In the genomic region with DNA sequence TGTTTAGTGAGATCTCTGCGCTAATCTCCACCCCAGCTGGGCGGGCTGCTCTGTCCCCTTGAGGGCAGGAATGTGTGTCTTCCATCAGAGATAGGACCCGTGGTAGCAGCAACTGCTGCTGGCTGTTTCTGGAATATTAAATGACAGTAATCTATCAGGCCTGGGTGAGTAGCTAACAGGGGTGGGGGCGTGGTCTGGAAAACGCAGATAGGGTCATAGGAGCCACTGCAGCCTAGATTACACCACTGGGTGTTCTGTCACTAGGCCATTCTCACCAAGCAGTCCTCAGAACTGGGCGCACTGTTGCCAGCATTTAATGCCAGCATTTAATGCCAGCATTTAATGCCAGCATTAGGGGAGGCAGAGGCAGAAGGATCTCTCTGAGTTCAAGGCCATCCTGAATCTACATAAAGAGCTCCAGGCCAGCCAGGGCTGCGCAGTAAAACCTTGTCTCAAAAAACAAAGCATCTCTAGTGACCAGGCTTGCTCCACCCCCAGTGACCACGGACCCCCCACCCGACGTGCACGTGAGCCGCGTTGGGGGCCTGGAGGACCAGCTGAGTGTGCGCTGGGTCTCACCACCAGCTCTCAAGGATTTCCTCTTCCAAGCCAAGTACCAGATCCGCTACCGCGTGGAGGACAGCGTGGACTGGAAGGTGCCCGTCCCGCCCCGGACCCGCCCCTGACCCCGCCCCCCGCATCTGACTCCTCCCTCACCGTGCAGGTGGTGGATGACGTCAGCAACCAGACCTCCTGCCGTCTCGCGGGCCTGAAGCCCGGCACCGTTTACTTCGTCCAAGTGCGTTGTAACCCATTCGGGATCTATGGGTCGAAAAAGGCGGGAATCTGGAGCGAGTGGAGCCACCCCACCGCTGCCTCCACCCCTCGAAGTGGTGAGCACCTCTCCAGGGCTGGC, we compare ENCODE assay signal across 8 mouse cellular contexts. TPM values are rescaled to one million over a fixed set of nuclear protein-coding genes. Genes with fewer than 3 reads are reported as not detected.
DNase-seq lines count a peak whose midpoint lies in the region; ATAC-seq and TF ChIP-seq lines count a peak whose summit lies in the region.

No protein-coding gene starts in this region.

- peak in 1 of 2 experiments; percentile 53; a peak in 1 of 4 replicates for TF ChIP-seq POLR2A in MEL (IDR thresholded peaks at IDR 0.05; ENCODE audit: control insufficient read depth in 1 of 2, insufficient read depth in 1 of 2, low read depth in 1 of 2, low read length in 2 of 2, poor library complexity in 1 of 2)
- no peak for TF ChIP-seq POLR2A in liver, adult 2 months (IDR thresholded peaks at IDR 0.05; ENCODE audit: extremely low read depth, insufficient read depth, low read length)

- ATAC-seq in heart, embryonic 13.5 days (ENCODE audit: extremely low read depth, insufficient number of reproducible peaks, low FRiP score, low TSS enrichment): peak; percentile 15; the same call in 1 of the 2 replicates
- ATAC-seq in forebrain, embryonic 15.5 days (replicated peaks): no peak
- peak; percentile 12; the same call in 1 of the 2 replicates for ATAC-seq in stomach, embryonic 15.5 days (ENCODE audit: insufficient read depth, low FRiP score, low read depth)

- peaks cover 9% of the 10 kb centered on the region for H3K79me2 ChIP-seq in MEL (ENCODE audit: control insufficient read depth, insufficient read depth, low read length, poor library complexity)
- no peaks in the 10 kb centered on the region for H3K79me2 ChIP-seq in liver, adult 2 months (ENCODE audit: control insufficient read depth, insufficient read depth, low read length)

- H3K9me3 ChIP-seq in heart, embryonic 13.5 days: no peaks in the 10 kb centered on the region
- no peaks in the 10 kb centered on the region for H3K9me3 ChIP-seq in MEL (replicated peaks; ENCODE audit: insufficient read depth, low read length)
- no peaks in the 10 kb centered on the region for H3K9me3 ChIP-seq in forebrain, embryonic 15.5 days
- no peaks in the 10 kb centered on the region for H3K9me3 ChIP-seq in stomach, embryonic 15.5 days

- no peak overlapping the region for H3K27ac ChIP-seq in heart, embryonic 13.5 days (replicated peaks)
- H3K27ac ChIP-seq in MEL (ENCODE audit: control insufficient read depth, low read depth, low read length): peak overlapping the region; percentile 82
- H3K27ac ChIP-seq in forebrain, embryonic 15.5 days (replicated peaks): no peak overlapping the region
- H3K27ac ChIP-seq in liver, adult 2 months (replicated peaks; ENCODE audit: insufficient read depth, low read depth, low read length): no peak overlapping the region
- H3K27ac ChIP-seq in stomach, embryonic 15.5 days: no peak overlapping the region

- TF ChIP-seq RAD21 in MEL (IDR thresholded peaks at IDR 0.05; ENCODE audit: low read depth, low read length): no peak

- DNase-seq in heart, postnatal 4 days: no peak
- peak; percentile 81 for DNase-seq in MEL (ENCODE audit: low read depth, low spot score)
- peak; percentile 30 for DNase-seq in liver, adult 2 months (ENCODE audit: extremely low read depth, low read depth, low spot score)
- no peak for DNase-seq in urinary bladder, postnatal 4 days (ENCODE audit: low spot score in 2 of 2)
- DNase-seq in right cerebral cortex, postnatal 4 days: no peak

- peak in 1 of 2 experiments; percentile 36; a peak in 2 of 4 replicates for TF ChIP-seq EP300 in MEL (IDR thresholded peaks at IDR 0.05; ENCODE audit: low read depth in 1 of 2, low read length in 2 of 2)

- 6% methylated on average over 39 of the region's 39 CpGs for WGBS in heart, embryonic 13.5 days
- 7% methylated on average over 38 of the region's 39 CpGs for WGBS in forebrain, embryonic 15.5 days
- 13% methylated on average over 39 of the region's 39 CpGs for WGBS in liver, adult 2 months
- WGBS in stomach, embryonic 15.5 days: 9% methylated on average over 39 of the region's 39 CpGs

- peak overlapping the region; percentile 46 for H3K4me2 ChIP-seq in heart, embryonic 13.5 days
- peak overlapping the region; percentile 21; the same call in 1 of the 2 replicates for H3K4me2 ChIP-seq in forebrain, embryonic 15.5 days (replicated peaks)
- H3K4me2 ChIP-seq in stomach, embryonic 15.5 days: peak overlapping the region; percentile 47

- peaks cover 12% of the 10 kb centered on the region; the same call in 1 of the 2 replicates for H3K36me3 ChIP-seq in heart, embryonic 13.5 days
- H3K36me3 ChIP-seq in MEL (ENCODE audit: control insufficient read depth in 1 of 2, insufficient read depth in 2 of 2, low read length in 2 of 2): peaks cover 0 to 16% of the 10 kb centered on the region in 2 experiments; a peak in 2 of 4 replicates
- H3K36me3 ChIP-seq in forebrain, embryonic 15.5 days: no peaks in the 10 kb centered on the region
- H3K36me3 ChIP-seq in liver, adult 2 months (ENCODE audit: control insufficient read depth, insufficient read depth, low read length): no peaks in the 10 kb centered on the region
- H3K36me3 ChIP-seq in stomach, embryonic 15.5 days: no peaks in the 10 kb centered on the region

- no peak for TF ChIP-seq CTCF in MEL (IDR thresholded peaks at IDR 0.05 in 2 of 3, conservative IDR thresholded peaks at IDR 0.05 in 1 of 3; ENCODE audit: control insufficient read depth in 1 of 3, insufficient read depth in 1 of 3, low read depth in 2 of 3, low read length in 3 of 3, poor library complexity in 1 of 3, severe bottlenecking in 1 of 3)
- no peak for TF ChIP-seq CTCF in liver, adult 2 months (IDR thresholded peaks at IDR 0.05; ENCODE audit: low read depth, low read length)

- peaks cover 59% of the 10 kb centered on the region for H3K4me1 ChIP-seq in heart, embryonic 13.5 days
- peaks cover 3 to 31% of the 10 kb centered on the region in 2 experiments; a peak in 3 of 4 replicates for H3K4me1 ChIP-seq in MEL (ENCODE audit: control insufficient read depth in 1 of 2, insufficient read depth in 2 of 2, low read length in 2 of 2)
- peaks cover 43% of the 10 kb centered on the region for H3K4me1 ChIP-seq in forebrain, embryonic 15.5 days
- peaks cover 9% of the 10 kb centered on the region for H3K4me1 ChIP-seq in liver, adult 2 months (ENCODE audit: control insufficient read depth, insufficient read depth, low read length)
- peaks cover 42% of the 10 kb centered on the region for H3K4me1 ChIP-seq in stomach, embryonic 15.5 days

- 0 out of 2 replicates have a peak overlapping the region, but pooled peaks have one; percentile 1 for H3K9ac ChIP-seq in heart, embryonic 13.5 days
- H3K9ac ChIP-seq in MEL (ENCODE audit: control insufficient read depth, low read depth, low read length, poor library complexity, severe bottlenecking): peak overlapping the region; percentile 88
- H3K9ac ChIP-seq in forebrain, embryonic 15.5 days (replicated peaks): no peak overlapping the region
- H3K9ac ChIP-seq in liver, adult 2 months (ENCODE audit: low read depth, low read length): no peak overlapping the region
- H3K9ac ChIP-seq in stomach, embryonic 15.5 days: no peak overlapping the region

- H3K27me3 ChIP-seq in heart, embryonic 13.5 days (replicated peaks): peaks cover 85% of the 10 kb centered on the region
- no peaks in the 10 kb centered on the region; a peak in 1 of 4 replicates for H3K27me3 ChIP-seq in MEL (ENCODE audit: control insufficient read depth in 1 of 2, insufficient read depth in 2 of 2, low read length in 2 of 2)
- H3K27me3 ChIP-seq in forebrain, embryonic 15.5 days: peaks cover 75% of the 10 kb centered on the region
- H3K27me3 ChIP-seq in liver, adult 2 months (ENCODE audit: control insufficient read depth, insufficient read depth, low read length): peaks cover 4% of the 10 kb centered on the region; the same call in 1 of the 2 replicates
- H3K27me3 ChIP-seq in stomach, embryonic 15.5 days (replicated peaks): peaks cover 77% of the 10 kb centered on the region

- peak overlapping the region; percentile 9; the same call in 1 of the 2 replicates for H3K4me3 ChIP-seq in heart, embryonic 13.5 days
- peak overlapping the region; percentile 70 to 84 for H3K4me3 ChIP-seq in MEL (ENCODE audit: control insufficient read depth in 1 of 2, insufficient read depth in 1 of 2, low read depth in 2 of 2, low read length in 2 of 2)
- peak overlapping the region; percentile 1; the same call in 1 of the 2 replicates for H3K4me3 ChIP-seq in forebrain, embryonic 15.5 days
- H3K4me3 ChIP-seq in liver, adult 2 months (ENCODE audit: insufficient read depth, low read depth, low read length): no peak overlapping the region; the same call in 1 of the 2 replicates
- peak overlapping the region; percentile 19 for H3K4me3 ChIP-seq in stomach, embryonic 15.5 days (replicated peaks)

RNA-seq across cellular contexts. Expression of a gene that starts 5.9 kb away (rescaled TPM):
- 116 and 125 TPM in 2 replicates for polyA plus RNA-seq in heart, embryonic 13.5 days (2015; fragmentation: Nextera tagmentation; extraction: Ambion mirVana)
- 100 to 1,000 TPM in 1 of 2 experiments, 10 to 100 TPM in 1; 96.9 to 109 TPM for total RNA-seq in heart, postnatal 4 days (2021)
- 200 and 204 TPM in 2 replicates for total RNA-seq in MEL (2012; rRNA removed)
- polyA plus RNA-seq in MEL (2012; ENCODE audit: insufficient read depth in 1 of 2, insufficient read length in 2 of 2, low read depth in 1 of 2, low replicate concordance in 2 of 2, missing spikeins in 1 of 2): 100 to 1,000 TPM in 1 of 2 experiments, not detected in 1; 145 TPM
- 164 and 176 TPM in 2 replicates for polyA plus RNA-seq in forebrain, embryonic 15.5 days (2015; fragmentation: Nextera tagmentation; extraction: Ambion mirVana)
- 60.8 and 75.2 TPM in 2 replicates for total RNA-seq in liver, adult 2 months (2014; rRNA removed)
- polyA plus RNA-seq in liver, adult 2 months (2012; rRNA removed): 141 and 152 TPM in 2 replicates
- 125 and 130 TPM in 2 replicates for polyA plus RNA-seq in stomach, embryonic 15.5 days (2015; fragmentation: Nextera tagmentation; extraction: Ambion mirVana)

RNA-seq across cellular contexts. Expression of a gene that starts 7.7 kb away (rescaled TPM):
- polyA plus RNA-seq in heart, embryonic 13.5 days (2015; fragmentation: Nextera tagmentation; extraction: Ambion mirVana): 3.7 and 5.5 TPM in 2 replicates
- under 1 TPM in 1 of 2 experiments, not detected in 1; 0.55 TPM for total RNA-seq in heart, postnatal 4 days (2021)
- 3.8 and 6.6 TPM in 2 replicates for total RNA-seq in MEL (2012; rRNA removed)
- 10 to 100 TPM in 1 of 2 experiments, not detected in 1; 26.6 TPM for polyA plus RNA-seq in MEL (2012; ENCODE audit: insufficient read depth in 1 of 2, insufficient read length in 2 of 2, low read depth in 1 of 2, low replicate concordance in 2 of 2, missing spikeins in 1 of 2)
- 4.3 and 5.3 TPM in 2 replicates for polyA plus RNA-seq in forebrain, embryonic 15.5 days (2015; fragmentation: Nextera tagmentation; extraction: Ambion mirVana)
- not detected in 2 replicates for total RNA-seq in liver, adult 2 months (2014; rRNA removed)
- polyA plus RNA-seq in liver, adult 2 months (2012; rRNA removed): not detected in 2 replicates
- polyA plus RNA-seq in stomach, embryonic 15.5 days (2015; fragmentation: Nextera tagmentation; extraction: Ambion mirVana): 2.9 and 4.1 TPM in 2 replicates

RNA-seq across cellular contexts. Expression of a gene that starts 10.0 kb away (rescaled TPM):
- 842 and 891 TPM in 2 replicates for polyA plus RNA-seq in heart, embryonic 13.5 days (2015; fragmentation: Nextera tagmentation; extraction: Ambion mirVana)
- total RNA-seq in heart, postnatal 4 days (2021): 1,000 to 10,000 TPM; 1,698 to 1,707 TPM
- 3,582 and 3,633 TPM in 2 replicates for total RNA-seq in MEL (2012; rRNA removed)
- polyA plus RNA-seq in MEL (2012; ENCODE audit: insufficient read depth in 1 of 2, insufficient read length in 2 of 2, low read depth in 1 of 2, low replicate concordance in 2 of 2, missing spikeins in 1 of 2): 1,000 to 10,000 TPM in 1 of 2 experiments, not detected in 1; 2,814 TPM
- polyA plus RNA-seq in forebrain, embryonic 15.5 days (2015; fragmentation: Nextera tagmentation; extraction: Ambion mirVana): 724 and 839 TPM in 2 replicates
- 750 and 1,062 TPM in 2 replicates for total RNA-seq in liver, adult 2 months (2014; rRNA removed)
- 596 and 770 TPM in 2 replicates for polyA plus RNA-seq in liver, adult 2 months (2012; rRNA removed)
- 843 and 950 TPM in 2 replicates for polyA plus RNA-seq in stomach, embryonic 15.5 days (2015; fragmentation: Nextera tagmentation; extraction: Ambion mirVana)

RNA-seq across cellular contexts. Expression of a gene that starts 13.5 kb away (rescaled TPM):
- polyA plus RNA-seq in heart, embryonic 13.5 days (2015; fragmentation: Nextera tagmentation; extraction: Ambion mirVana): 0.45 and 0.76 TPM in 2 replicates
- not detected for total RNA-seq in heart, postnatal 4 days (2021)
- not detected in 2 replicates for total RNA-seq in MEL (2012; rRNA removed)
- not detected for polyA plus RNA-seq in MEL (2012; ENCODE audit: insufficient read depth in 1 of 2, insufficient read length in 2 of 2, low read depth in 1 of 2, low replicate concordance in 2 of 2, missing spikeins in 1 of 2)
- polyA plus RNA-seq in forebrain, embryonic 15.5 days (2015; fragmentation: Nextera tagmentation; extraction: Ambion mirVana): 70.2 and 75.0 TPM in 2 replicates
- 0.34 TPM in 1 of 2 replicates, not detected in the other for total RNA-seq in liver, adult 2 months (2014; rRNA removed)
- 0.10 TPM in 1 of 2 replicates, not detected in the other for polyA plus RNA-seq in liver, adult 2 months (2012; rRNA removed)
- polyA plus RNA-seq in stomach, embryonic 15.5 days (2015; fragmentation: Nextera tagmentation; extraction: Ambion mirVana): 3.0 and 3.5 TPM in 2 replicates

RNA-seq across cellular contexts. Expression of a gene that starts 23.9 kb away (rescaled TPM):
- 11.2 and 12.4 TPM in 2 replicates for polyA plus RNA-seq in heart, embryonic 13.5 days (2015; fragmentation: Nextera tagmentation; extraction: Ambion mirVana)
- total RNA-seq in heart, postnatal 4 days (2021): 1 to 10 TPM; 8.2 to 9.2 TPM
- 7.6 and 8.0 TPM in 2 replicates for total RNA-seq in MEL (2012; rRNA removed)
- polyA plus RNA-seq in MEL (2012; ENCODE audit: insufficient read depth in 1 of 2, insufficient read length in 2 of 2, low read depth in 1 of 2, low replicate concordance in 2 of 2, missing spikeins in 1 of 2): 10 to 100 TPM in 1 of 2 experiments, not detected in 1; 11.4 TPM
- 19.3 and 21.4 TPM in 2 replicates for polyA plus RNA-seq in forebrain, embryonic 15.5 days (2015; fragmentation: Nextera tagmentation; extraction: Ambion mirVana)
- 3.5 and 4.5 TPM in 2 replicates for total RNA-seq in liver, adult 2 months (2014; rRNA removed)
- 13.7 and 15.3 TPM in 2 replicates for polyA plus RNA-seq in liver, adult 2 months (2012; rRNA removed)
- 20.5 and 20.7 TPM in 2 replicates for polyA plus RNA-seq in stomach, embryonic 15.5 days (2015; fragmentation: Nextera tagmentation; extraction: Ambion mirVana)

Comparison
In these comparisons a context has a peak if more than half of its experiments do, and no peak if none do; other contexts are left out.
1. H3K9ac ChIP-seq: peak in heart, embryonic 13.5 days (single experiment) and MEL (single experiment); none in forebrain, embryonic 15.5 days (single experiment), liver, adult 2 months (single experiment) and stomach, embryonic 15.5 days (single experiment).
2. DNase-seq: peak in MEL (single experiment) and liver, adult 2 months (single experiment); none in heart, postnatal 4 days (single experiment), urinary bladder, postnatal 4 days (0 of 2) and right cerebral cortex, postnatal 4 days (single experiment).
3. Peak in every context shown above with its lines, with median percentiles within 50 percentile points of each other: H3K4me2 ChIP-seq.